Mouse (Mus musculus): ENCODE measurements around the gene Lcn9.

The Lcn9 gene

DNA sequence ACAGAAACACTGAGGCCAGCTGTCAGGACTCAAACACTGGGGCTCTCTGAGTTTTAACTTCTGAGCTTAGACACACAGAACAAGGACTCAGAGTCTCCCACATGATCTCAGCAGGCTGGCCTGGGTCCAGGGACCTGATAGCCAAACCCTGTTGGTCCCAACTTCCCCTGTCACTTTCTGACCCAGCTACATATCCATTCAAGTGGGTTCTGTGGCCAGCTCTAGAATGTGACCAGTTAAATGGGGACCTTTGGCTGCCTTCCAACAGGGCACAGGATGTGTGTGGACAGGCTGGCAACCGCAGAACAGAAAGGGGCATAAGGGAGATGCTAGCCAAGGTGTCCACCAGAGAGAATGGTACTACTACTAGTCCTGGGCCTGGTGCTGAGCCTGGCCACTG, at the start of gene Lcn9:
Lcn9 (plus strand) TSS at position 348 of the 400 bp plus-strand sequence.
- DNase-seq (ENCODE audit: low spot score in 2 of 2) = peak in 1 of 2 experiments; percentile 6

DNA sequence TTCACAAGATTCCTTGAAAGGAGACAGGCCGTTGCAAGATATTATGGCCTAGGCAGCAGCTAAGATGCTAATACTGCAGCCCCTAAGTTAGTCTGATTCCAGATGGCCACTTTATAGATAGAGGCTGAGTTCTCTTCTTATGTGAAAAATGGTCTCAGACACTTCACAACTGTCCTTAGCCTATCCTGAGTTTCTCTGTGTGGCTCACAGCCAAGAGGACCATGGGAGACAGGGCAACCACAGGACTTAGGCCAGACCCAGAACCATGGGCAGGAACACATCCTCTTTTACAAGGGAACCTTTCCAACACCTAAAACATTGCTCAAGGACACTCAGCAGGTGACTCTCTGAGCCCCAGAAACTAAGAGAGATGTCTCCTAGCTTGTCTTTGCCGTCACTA, 49.4 kb upstream of the Lcn9 start:
- no peak for DNase-seq (ENCODE audit: low spot score in 2 of 2)

DNA sequence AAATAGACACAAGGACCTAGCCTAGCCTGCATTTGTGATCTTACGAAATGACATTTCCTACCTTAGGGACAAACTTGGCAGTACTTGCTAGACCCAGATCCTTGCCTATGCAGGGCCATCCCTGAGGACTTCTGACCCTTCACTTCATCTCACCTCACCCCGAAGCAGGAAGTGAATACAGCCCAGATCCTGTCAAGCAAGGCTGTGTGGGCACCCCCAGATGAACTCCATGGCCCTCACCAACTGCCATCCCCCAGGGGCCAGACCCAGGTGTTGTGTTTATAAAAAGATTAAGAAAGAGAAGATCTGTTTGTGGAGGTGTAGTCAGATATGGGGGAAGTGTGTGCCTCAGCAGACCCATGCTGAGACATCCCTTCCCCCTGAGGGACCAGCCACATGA, 48.3 kb upstream of the Lcn9 start:
- DNase-seq (ENCODE audit: low spot score in 2 of 2) = no peak

DNA sequence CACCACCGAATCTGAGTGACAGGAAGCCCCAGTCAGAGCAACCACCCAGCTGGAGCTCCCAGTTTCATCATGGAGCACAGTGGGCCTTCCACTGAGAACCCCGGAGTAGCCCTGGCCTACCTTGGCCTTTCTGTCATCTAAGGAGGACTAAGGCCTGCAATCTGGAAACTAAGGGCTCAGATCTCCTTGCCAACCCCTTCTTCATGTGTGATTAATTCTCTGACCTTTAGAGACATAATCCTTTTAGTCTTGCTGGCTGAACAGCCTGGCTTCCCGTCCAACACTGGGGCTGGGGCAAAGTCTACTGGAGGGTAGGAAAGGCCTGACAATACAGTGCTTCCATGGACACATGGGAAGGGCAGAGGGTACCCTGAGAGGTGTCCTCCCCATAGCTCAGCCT, 47.0 kb upstream of the Lcn9 start:
- DNase-seq (ENCODE audit: low spot score in 2 of 2) = no peak

DNA sequence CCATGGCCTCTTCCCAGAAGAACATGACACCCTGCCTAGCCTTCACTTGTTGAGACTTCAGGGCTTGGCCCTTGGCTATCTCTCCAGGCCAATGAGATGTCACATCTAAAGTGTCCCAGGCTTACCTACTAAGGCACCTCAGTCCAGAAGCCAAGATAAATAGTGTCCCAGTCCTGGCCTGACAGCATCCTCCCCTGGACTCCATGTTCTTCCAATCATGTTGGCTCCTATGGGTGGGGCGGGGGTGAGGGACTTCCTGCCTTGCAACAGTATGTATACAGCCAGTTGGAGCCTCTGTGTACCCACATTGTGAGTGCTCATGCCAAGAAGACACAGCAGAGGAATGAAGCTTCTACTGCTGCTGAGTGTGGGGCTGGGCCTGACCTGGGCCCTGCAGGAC, 46.2 kb upstream of the Lcn9 start, which contains the start of gene Lcn11:
Lcn11 (plus strand) TSS at position 301 of the 400 bp plus-strand sequence.
- DNase-seq (ENCODE audit: low spot score in 2 of 2) = no peak

DNA sequence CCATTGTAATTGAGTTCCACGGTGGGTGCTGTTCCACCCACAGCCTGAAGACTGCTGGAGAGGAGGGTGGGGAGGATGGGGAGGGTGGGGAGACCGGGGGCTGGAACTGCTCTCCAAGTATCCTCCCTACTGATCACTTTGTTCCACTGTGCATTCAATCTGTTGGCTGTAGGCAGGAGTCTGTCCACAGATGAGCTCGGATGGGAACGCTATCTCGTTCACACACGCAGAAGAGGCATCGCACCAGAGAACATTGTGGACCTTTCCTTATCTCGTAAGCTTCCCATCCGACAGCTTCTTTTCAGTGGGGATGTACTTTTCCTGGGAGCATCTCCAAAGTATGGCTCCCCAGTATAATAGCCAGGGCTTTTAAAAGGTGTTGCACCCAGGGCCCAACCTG, 43.9 kb upstream of the Lcn9 start:
- DNase-seq (ENCODE audit: low spot score in 2 of 2) = no peak

DNA sequence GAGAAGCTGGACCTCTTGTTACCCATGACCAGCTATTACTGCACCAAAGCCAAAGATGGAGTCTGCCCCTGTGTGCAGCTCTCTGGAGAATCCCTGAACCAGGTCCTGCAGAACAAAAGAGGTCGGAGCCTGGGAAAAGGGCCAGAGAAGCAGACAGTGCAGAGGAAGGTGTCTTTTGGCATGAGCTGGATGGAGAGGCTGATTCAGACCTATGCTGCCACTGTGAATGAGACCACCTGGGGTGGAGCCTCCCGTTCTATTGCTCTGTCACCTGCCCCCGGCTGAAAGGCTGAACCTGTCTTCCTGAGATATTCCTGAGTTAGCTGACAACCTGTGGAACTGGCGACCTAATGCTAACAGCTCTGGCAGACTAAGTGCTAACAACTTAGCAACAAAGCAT, 42.0 kb upstream of the Lcn9 start:
- DNase-seq (ENCODE audit: low spot score in 2 of 2) = no peak

DNA sequence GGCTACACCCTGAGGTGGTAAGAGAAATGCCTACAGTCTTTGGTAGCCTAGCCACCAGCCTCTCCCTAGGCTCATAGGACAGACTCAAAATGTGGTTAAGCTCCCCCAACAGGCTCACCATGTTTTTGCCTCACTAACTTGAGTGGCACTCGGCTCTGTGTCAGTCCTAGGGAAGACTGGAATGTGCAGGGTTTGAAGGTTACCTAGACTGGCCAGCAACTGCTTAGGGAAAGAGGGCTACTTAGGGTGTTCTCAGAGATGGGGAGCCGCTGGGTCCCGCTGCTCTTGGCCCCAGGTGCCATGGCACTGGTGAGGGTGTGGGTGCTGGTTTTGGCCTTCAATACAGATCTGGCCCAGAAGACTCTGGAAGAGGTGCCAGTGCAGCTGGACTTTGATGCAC, 41.0 kb upstream of the Lcn9 start, which contains the start of gene Gm13539:
Gm13539 (plus strand) TSS at position 301 of the 400 bp plus-strand sequence.
- DNase-seq (ENCODE audit: low spot score in 2 of 2) = no peak

DNA sequence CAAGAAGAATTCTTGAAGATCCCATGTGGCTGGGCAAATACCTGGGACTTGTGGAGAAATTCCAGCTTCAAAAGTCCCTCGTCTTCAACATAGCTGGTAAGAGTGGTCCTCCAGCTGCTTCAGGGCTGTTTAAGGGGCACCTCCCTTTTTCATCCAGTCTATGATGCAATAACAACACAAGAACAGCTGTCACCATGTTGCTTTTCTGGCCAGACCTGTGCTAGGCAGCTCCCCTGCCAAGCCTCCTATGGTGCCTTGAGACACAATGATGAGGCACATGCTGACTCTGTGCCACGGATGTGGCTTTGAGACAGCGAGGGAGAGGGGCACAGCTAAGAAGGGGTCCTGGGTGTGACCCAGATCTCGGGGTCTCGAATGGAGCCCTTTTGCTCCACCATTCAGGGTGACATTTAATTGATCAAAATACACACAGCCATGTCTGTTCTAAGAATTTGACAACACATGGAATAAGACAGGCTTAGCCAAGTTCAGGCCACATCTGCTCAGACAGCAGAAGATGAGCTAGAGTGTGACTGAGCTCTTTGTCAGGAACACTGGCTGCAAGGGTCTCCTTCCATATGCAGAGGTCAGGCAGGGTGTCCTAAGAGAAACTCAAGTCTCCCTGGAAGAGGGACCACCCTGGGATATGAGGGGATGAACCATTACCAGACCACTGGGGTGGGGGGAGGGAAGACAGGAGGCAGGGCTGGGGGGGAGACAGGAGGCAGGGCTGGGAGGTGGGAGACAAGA, 37.2 kb upstream of the Lcn9 start:
- peak in 1 of 2 experiments; percentile 3 for DNase-seq (ENCODE audit: low spot score in 2 of 2)

DNA sequence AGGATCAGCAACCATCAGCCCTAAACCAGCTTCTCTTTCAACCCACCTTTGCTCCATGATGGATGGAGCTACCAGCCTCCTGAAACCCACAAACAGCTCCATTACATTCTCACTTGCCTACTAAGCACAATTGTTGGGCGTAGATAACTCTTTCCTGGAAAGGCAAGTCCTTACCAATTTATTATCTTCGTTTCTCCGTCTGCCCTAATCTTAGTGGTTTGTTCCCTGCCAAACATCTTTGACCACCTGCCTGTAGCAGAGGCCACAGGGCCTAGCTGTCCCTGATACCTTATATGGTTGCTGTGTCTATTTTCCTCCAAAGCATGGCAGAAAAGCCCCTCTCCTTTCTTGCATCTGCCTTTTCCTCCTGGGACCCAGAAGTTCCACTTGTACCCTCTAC, 33.9 kb upstream of the Lcn9 start:
- DNase-seq (ENCODE audit: low spot score in 2 of 2) = no peak

DNA sequence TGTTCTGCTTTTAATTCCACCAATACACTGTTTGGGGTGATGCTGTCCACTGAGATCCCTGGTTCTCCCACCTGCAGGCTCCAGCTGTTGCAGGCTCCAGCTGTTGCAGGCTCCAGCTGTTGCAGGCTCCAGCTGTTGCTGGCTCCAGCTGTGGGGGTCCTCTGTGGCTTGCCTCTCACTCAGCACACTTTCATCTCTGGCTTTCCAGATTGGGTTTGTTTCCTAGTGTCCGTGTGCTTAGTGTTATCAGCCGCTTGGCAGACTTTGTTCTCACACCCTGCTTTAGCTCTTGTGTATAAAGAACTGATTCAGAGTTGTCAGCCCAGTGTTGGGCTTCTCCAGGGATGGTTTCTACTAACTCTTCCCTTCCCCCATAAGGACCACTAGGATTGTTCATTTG, 25.3 kb upstream of the Lcn9 start:
- DNase-seq (ENCODE audit: low spot score in 2 of 2) = no peak

DNA sequence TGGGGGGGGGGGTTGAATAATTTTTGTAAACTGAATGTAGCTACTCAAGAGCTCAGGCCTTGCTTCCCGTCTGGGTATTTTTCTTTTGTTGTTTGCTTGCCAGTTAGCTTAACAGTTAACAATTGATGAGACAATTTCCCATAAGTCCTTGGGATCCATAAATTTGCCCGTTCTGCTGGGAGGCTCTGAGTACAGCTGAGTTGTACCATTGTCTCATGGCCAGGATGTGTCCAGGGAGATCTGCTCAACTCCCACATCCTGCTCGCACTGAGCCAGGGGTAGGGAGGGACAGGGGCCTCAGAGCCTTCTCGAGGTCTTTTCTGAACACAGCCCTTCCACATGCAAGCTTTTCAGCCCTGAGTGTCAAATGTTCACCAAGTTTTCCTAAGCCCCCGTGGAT, 24.9 kb upstream of the Lcn9 start:
- no peak for DNase-seq (ENCODE audit: low spot score in 2 of 2)

DNA sequence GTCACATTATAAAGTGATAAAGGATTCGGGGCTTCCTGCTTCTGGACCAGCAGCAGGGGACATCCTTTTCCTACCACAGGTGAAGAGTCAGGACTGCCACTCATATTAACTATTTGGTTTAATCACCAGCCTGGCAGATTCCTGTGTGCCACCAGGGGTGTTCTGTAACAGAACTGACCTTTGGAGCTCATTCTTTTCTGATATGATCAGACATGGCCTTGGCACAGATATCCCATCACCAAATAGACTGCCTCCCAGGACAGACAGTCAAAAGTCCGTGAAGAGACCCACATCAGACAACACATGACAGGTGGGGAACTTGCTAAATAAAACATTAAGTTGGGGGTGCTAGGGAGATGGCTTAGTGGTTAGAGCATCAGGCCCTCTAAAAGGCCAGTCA, 11.2 kb upstream of the Lcn9 start:
- DNase-seq (ENCODE audit: low spot score in 2 of 2) = peak in 1 of 2 experiments; percentile 3

DNA sequence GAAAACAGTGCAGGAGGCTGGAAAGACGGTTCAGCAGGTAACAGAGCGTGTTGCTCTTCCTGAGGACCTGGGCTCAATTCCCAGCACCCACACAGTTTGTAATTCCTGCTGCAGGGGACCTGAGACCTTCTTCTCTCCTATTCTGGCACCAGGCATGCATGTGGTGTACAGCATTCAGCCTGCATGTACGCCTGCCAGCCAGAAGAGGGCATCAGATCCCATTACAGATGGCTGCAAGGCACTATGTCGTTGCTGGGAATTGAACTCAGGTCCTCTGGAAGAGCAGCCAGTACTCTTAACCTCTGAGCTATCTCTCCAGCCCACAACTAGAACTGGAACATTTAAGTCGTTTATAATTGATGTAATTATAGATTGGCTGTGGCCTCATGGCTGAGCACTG, 9.6 kb upstream of the Lcn9 start:
- peak in 1 of 2 experiments; percentile 5 for DNase-seq (ENCODE audit: low spot score in 2 of 2)

DNA sequence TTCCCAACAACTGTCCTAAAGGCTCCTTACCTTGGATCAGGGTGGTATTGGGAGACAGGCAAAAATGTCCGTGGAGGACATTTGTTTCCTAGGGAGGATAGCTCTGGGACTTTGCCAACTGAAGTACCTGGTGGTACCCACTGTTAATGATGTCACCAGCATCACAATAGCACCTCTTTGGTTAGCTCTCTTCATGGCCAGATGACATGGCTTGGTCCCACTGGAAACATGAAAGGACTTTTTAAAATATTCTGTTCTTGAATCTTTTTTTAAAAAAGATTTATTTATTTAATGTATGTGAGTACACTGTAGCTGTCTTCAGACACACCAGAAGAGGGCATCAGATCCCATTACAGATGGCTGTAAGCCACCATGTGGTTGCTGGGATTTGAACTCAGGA, 7.2 kb upstream of the Lcn9 start, which contains the start of gene Glt6d1:
Glt6d1 (minus strand) TSS at position 101 of the 400 bp plus-strand sequence.
- DNase-seq (ENCODE audit: low spot score in 2 of 2) = peak in 1 of 2 experiments; percentile 1

DNA sequence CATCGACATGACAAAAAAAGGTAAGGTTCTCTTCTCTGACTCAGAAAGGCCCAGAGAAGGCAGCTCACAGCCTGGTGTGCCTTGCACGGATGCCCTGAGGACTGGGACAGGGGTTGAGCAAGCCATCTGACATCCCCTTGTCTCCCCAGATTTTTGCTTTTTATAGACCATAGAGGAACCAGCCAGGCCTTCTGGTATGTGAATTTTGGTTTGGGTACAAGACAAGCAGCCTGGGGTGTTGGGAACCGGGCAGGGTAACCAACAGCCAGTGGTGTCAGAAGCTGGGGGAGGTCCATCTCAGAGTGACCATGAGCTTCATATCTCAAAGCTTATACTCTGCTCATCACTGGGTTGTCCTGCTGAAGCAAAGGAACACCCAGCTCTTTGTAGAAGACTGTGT, 1.8 kb downstream of the Lcn9 start:
- no peak for DNase-seq (ENCODE audit: low spot score in 2 of 2)

DNA sequence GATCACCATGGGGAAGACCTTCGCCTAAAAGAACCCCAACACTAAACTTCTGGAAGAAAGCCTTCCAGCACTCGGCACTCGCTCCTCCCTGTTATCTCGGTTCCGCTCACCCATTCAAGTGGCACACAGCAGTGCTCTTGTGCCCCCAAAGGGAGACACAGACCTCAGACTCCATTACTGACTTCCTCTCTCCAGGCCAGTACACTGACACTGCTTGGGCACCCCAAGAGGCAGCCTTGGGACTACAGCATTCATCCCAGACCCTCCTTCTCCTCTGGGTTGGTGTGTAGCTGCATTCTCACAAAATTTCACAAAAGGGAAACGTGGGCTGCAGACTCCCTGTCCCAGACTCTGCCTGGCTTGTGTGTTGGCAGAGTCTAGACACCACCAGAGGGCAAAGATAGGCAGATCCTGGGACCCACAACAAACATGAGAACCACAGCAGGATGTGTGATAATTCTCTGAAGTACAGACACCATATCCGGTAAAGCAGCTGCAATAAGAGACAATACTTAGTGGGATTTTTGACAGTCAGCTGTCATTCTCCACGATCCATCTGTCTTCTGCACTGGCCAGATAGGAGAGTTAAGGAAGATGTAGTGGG, 5.5 kb downstream of the Lcn9 start:
- DNase-seq (ENCODE audit: low spot score in 2 of 2) = no peak

DNA sequence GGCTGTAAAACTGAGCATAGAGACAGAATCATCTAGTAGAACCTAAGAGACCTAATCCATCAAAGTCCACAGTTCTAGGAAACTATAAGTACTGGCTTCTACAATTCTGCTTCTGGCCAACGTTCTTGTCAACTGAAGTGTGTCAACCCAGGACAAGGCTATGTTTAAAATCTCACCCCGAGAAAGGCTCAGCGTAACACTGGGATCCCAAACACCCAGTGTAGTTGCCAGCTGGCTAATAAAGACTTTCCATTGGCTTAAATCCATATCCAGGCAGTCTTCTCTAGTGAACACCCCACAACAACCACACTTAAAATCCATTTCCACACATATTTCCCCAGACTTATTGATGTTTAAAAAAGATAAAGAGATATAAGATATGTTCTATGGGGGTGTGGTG, 7.8 kb downstream of the Lcn9 start:
- DNase-seq (ENCODE audit: low spot score in 2 of 2) = no peak

DNA sequence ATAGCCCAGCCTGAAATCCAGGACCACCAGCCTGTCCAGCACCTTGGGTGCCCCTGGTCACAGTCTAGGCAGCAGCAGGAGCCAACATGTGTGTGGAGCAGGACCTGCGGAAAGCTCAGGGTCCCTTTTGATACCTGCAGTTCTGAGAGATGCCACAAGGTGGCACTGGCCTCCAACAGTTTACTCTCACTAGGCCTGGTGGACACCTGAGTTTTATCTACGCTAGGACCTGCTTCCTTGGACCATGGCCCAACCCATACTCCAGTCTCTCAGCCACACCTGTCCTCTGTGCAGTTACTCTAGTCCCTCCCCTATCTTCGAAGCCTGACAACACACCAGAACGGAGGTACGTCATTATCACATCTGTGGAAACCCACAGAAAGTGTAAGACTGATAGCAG, 13.3 kb downstream of the Lcn9 start:
- DNase-seq (ENCODE audit: low spot score in 2 of 2) = peak; percentile 67 to 75

DNA sequence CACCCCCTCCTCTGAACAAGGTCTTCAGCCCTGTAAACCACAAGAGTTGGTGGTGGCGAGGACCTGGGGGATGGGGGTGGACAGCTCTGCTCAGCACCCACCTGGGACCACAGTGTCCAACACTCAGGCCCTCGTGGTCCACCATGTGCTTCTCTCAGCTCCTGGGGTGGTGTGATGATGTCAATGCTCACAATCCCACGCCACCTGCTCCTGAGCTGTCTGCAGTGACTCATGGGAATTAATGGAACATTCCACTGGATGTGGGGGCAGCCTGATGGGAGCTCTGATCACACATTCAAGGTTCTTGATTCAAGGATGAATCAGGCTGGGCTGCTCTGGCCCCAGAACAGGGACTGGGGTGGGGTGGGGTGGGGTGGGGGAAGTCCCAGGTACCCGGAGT, 19.2 kb downstream of the Lcn9 start:
- DNase-seq (ENCODE audit: low spot score in 2 of 2) = no peak

DNA sequence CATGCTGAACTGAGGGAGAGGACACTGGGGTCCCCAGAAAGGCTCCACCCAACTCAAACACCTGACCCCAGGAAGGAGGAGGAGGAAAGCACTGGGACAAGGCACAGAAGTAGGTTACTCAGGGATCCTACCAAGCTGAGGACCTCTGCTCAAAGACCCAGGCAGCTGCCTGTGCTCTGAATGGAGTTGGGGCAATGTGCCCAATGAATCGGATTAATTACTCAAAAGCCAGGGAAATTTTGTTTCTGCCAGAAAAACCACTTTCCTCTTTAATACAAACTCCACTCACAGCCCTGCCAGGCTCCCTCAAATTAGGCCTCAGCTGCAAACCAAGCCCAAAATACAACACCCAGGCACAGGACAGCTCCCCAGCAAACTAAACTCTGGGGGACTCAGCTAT, 19.8 kb downstream of the Lcn9 start:
- no peak for DNase-seq (ENCODE audit: low spot score in 2 of 2)

DNA sequence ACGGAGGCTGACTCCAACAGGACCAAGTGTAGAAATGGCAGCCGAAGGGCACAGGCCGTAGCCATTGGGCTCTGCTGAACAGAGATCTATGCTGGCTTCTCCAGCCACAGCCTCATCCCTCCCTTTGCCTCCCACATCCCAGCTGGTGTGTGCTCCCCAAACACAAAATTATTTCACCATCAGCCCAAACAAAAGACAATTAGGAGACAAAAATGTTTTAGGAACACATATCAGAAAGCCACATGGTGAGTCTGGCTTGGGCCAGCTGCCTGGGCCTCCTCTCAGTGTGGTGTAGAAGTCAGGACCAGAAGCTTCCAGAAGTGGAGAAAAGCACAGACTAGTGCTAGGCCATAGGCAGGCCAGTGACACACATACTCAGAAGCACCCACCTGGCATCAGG, 21.1 kb downstream of the Lcn9 start:
- no peak for DNase-seq (ENCODE audit: low spot score in 2 of 2)

DNA sequence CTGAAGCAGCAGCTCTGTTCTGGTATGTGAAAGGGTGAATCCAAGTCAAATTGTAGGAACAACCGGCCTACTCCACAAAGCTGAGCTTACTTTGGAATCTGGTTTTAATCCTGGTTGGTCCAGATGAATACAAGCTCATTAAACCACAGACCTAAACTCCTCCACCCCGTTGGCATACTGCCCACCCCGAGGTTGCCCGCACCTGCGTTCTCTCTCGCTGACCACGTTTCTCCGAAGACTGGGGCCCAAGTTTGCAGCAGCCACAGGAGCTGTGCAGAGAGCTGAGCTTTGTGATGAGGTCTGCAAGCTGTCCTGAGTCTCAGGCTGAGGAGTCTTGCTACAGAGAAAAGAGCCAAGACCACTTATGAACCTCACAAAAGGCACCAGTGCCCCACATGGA, 23.6 kb downstream of the Lcn9 start:
- DNase-seq (ENCODE audit: low spot score in 2 of 2) = no peak

Measured in spleen, postnatal 10 days (tissue).